Mouse (Mus musculus) CH12.LX (cell line): ENCODE data around the gene Grap. TPM values are rescaled to one million over a fixed set of nuclear protein-coding genes. Genes with fewer than 3 reads are reported as not detected.

ENCODE experiments used
- DNase-seq: peaks from one replicate; pipeline ENCODE4 v3.0.0-alpha.2; 2013; ENCODE audit errors: extremely low read depth
- H3K27ac ChIP-seq: 2 replicates; pipeline ENCODE4 v1.5.1; 2012; ENCODE audit warnings: low read depth, mild to moderate bottlenecking, control low read depth, moderate library complexity; ENCODE audit not compliant: insufficient read depth
- H3K27me3 ChIP-seq: replicated peaks from 2 replicates; pipeline ENCODE3; 2012; ENCODE audit warnings: inconsistent platforms
- H3K36me3 ChIP-seq, 2 experiments: replicated peaks in 1 of 2; 2 replicates each; pipeline versions ENCODE3 to v1.6.1; 2012; ENCODE audit warnings: inconsistent platforms in 1 of 2, low read length in 1 of 2, mild to moderate bottlenecking in 1 of 2, mixed read lengths in 1 of 2, moderate library complexity in 1 of 2; ENCODE audit not compliant: control insufficient read depth in 1 of 2, insufficient read depth in 1 of 2
- H3K4me1 ChIP-seq, 2 experiments: 2 replicates each; pipeline ENCODE4 v1.6.1; 2012; ENCODE audit warnings: inconsistent platforms in 1 of 2, moderate library complexity in 1 of 2; ENCODE audit not compliant: insufficient read depth in 2 of 2, control insufficient read depth in 1 of 2
- H3K4me2 ChIP-seq: 2 replicates; pipeline ENCODE4 v1.6.1; 2012; ENCODE audit warnings: low read depth, mild to moderate bottlenecking, control low read depth; ENCODE audit not compliant: poor library complexity, insufficient read depth, severe bottlenecking
- H3K4me3 ChIP-seq, 3 experiments: fragments of 150-350 bp in 1 of 3; sonication (generic) in 1 of 3; replicated peaks in 1 of 3; 2 replicates each; pipeline versions ENCODE3 to v1.5.1; 2011 to 2012; ENCODE audit warnings: low read depth in 2 of 3, low read length in 2 of 3, mild to moderate bottlenecking in 2 of 3, moderate library complexity in 2 of 3, control low read depth in 1 of 3, improper control_type of control experiment in 1 of 3, inconsistent platforms in 1 of 3, mixed read lengths in 1 of 3; ENCODE audit not compliant: poor library complexity in 1 of 3
- H3K79me2 ChIP-seq: replicated peaks from 2 replicates; pipeline ENCODE4 v1.6.1; 2012; ENCODE audit warnings: mild to moderate bottlenecking, moderate library complexity; ENCODE audit not compliant: control insufficient read depth, poor library complexity, insufficient read depth, severe bottlenecking; ENCODE audit errors: extremely low read depth
- H3K9ac ChIP-seq: 2 replicates; pipeline ENCODE4 v1.6.1; 2012; ENCODE audit warnings: low read depth, mild to moderate bottlenecking, control low read depth, moderate library complexity; ENCODE audit not compliant: insufficient read depth
- H3K9me3 ChIP-seq: replicated peaks from 2 replicates; pipeline ENCODE3; 2012; ENCODE audit warnings: low read length, inconsistent platforms, mixed read lengths
- BHLHE40 ChIP-seq: IDR thresholded peaks from 2 replicates; pipeline ENCODE4 v1.6.1; 2011; ENCODE audit warnings: mild to moderate bottlenecking, low read depth, low read length, improper control_type of control experiment
- CHD1 ChIP-seq: IDR thresholded peaks from 2 replicates; pipeline ENCODE4 v1.6.1; 2012; ENCODE audit warnings: low read depth, low read length, improper control_type of control experiment, inconsistent platforms
- CHD2 ChIP-seq: IDR thresholded peaks from 2 replicates; pipeline ENCODE4 v1.6.1; 2011; ENCODE audit warnings: low read length, improper control_type of control experiment
- CTCF ChIP-seq, 2 experiments: IDR thresholded peaks in 1 of 2; conservative IDR thresholded peaks in 1 of 2; 2 replicates each; pipeline ENCODE4 v1.5.1; 2011 to 2012; ENCODE audit warnings: low read depth in 2 of 2, low read length in 2 of 2, improper control_type of control experiment in 1 of 2, inconsistent platforms in 1 of 2, mild to moderate bottlenecking in 1 of 2, moderate library complexity in 1 of 2
- E2F4 ChIP-seq: IDR thresholded peaks from 2 replicates; pipeline ENCODE4 v1.6.1; 2011; ENCODE audit warnings: low read depth, low read length, improper control_type of control experiment; ENCODE audit not compliant: insufficient replicate concordance
- ELF1 ChIP-seq: IDR thresholded peaks from 2 replicates; pipeline ENCODE4 v1.6.1; 2014; ENCODE audit warnings: low read depth, mild to moderate bottlenecking, inconsistent platforms, low read length, improper control_type of control experiment
- EP300 ChIP-seq: IDR thresholded peaks from 2 replicates; pipeline ENCODE4 v1.6.1; 2011; ENCODE audit warnings: low read length, improper control_type of control experiment
- ETS1 ChIP-seq: conservative IDR thresholded peaks from 2 replicates; pipeline ENCODE4 v1.6.1; 2012; ENCODE audit warnings: low read depth, mild to moderate bottlenecking, inconsistent platforms, low read length, improper control_type of control experiment, moderate library complexity
- GABPA ChIP-seq: IDR thresholded peaks from 2 replicates; pipeline ENCODE4 v1.6.1; 2012; ENCODE audit warnings: low read depth, low read length, improper control_type of control experiment, inconsistent platforms; ENCODE audit not compliant: insufficient replicate concordance
- HCFC1 ChIP-seq: IDR thresholded peaks from 2 replicates; pipeline ENCODE4 v1.6.1; 2012; ENCODE audit warnings: low read depth, mild to moderate bottlenecking, inconsistent platforms, low read length, improper control_type of control experiment
- IRF4 ChIP-seq: IDR thresholded peaks from 2 replicates; pipeline ENCODE4 v1.6.1; 2014; ENCODE audit warnings: low read depth, mild to moderate bottlenecking, inconsistent platforms, low read length, improper control_type of control experiment
- JUN ChIP-seq: IDR thresholded peaks from 2 replicates; pipeline ENCODE4 v1.6.1; 2011; ENCODE audit warnings: low read depth, mild to moderate bottlenecking, low read length, improper control_type of control experiment, moderate library complexity; ENCODE audit not compliant: insufficient read depth
- JUND ChIP-seq: conservative IDR thresholded peaks from 2 replicates; pipeline ENCODE4 v1.6.1; 2011; ENCODE audit warnings: low read depth, low read length, improper control_type of control experiment
- KAT2A ChIP-seq: IDR thresholded peaks from 2 replicates; pipeline ENCODE4 v1.6.1; 2012; ENCODE audit warnings: low read length, improper control_type of control experiment, inconsistent platforms; ENCODE audit not compliant: insufficient replicate concordance
- MAFK ChIP-seq: IDR thresholded peaks from 2 replicates; pipeline ENCODE4 v1.6.1; 2011; ENCODE audit warnings: low read length, improper control_type of control experiment; ENCODE audit not compliant: insufficient replicate concordance
- MAX ChIP-seq: IDR thresholded peaks from 2 replicates; pipeline ENCODE4 v1.6.1; 2011; ENCODE audit warnings: low read length, improper control_type of control experiment
- MAZ ChIP-seq: IDR thresholded peaks from 2 replicates; pipeline ENCODE4 v1.6.1; 2012; ENCODE audit warnings: low read depth, mild to moderate bottlenecking, inconsistent platforms, low read length, improper control_type of control experiment, moderate library complexity
- MEF2A ChIP-seq: IDR thresholded peaks from 2 replicates; pipeline ENCODE4 v1.6.1; 2014; ENCODE audit warnings: low read depth, mild to moderate bottlenecking, inconsistent platforms, low read length, improper control_type of control experiment, borderline replicate concordance
- MXI1 ChIP-seq: IDR thresholded peaks from 2 replicates; pipeline ENCODE4 v1.6.1; 2011; ENCODE audit warnings: mild to moderate bottlenecking, low read depth, low read length, improper control_type of control experiment
- MYC ChIP-seq: IDR thresholded peaks from 2 replicates; pipeline ENCODE4 v1.6.1; 2011; ENCODE audit warnings: low read depth, mild to moderate bottlenecking, improper control_type of control experiment, low read length
- NELFE ChIP-seq: IDR thresholded peaks from 2 replicates; pipeline ENCODE4 v1.6.1; 2011; ENCODE audit warnings: low read depth, low read length, improper control_type of control experiment
- NRF1 ChIP-seq: IDR thresholded peaks from 2 replicates; pipeline ENCODE4 v1.6.1; 2014; ENCODE audit warnings: low read depth, mild to moderate bottlenecking, inconsistent platforms, low read length, improper control_type of control experiment, moderate library complexity
- PAX5 ChIP-seq: IDR thresholded peaks from 2 replicates; pipeline ENCODE4 v1.6.1; 2012; ENCODE audit warnings: low read length, inconsistent platforms, mixed read lengths
- POLR2A ChIP-seq: IDR thresholded peaks from 2 replicates; pipeline ENCODE4 v1.6.1; 2011; ENCODE audit warnings: low read depth, mild to moderate bottlenecking, improper control_type of control experiment, low read length
- POLR2AphosphoS2 ChIP-seq: IDR thresholded peaks from 2 replicates; pipeline ENCODE4 v1.6.1; 2011; ENCODE audit warnings: low read depth, low read length, improper control_type of control experiment
- RAD21 ChIP-seq: IDR thresholded peaks from 2 replicates; pipeline ENCODE4 v1.6.1; 2011; ENCODE audit warnings: low read depth, mild to moderate bottlenecking, low read length, improper control_type of control experiment, moderate library complexity
- RCOR1 ChIP-seq: conservative IDR thresholded peaks from 2 replicates; pipeline ENCODE4 v1.6.1; 2012; ENCODE audit warnings: low read depth, mild to moderate bottlenecking, inconsistent platforms, low read length, improper control_type of control experiment
- SIN3A ChIP-seq: IDR thresholded peaks from 2 replicates; pipeline ENCODE4 v1.6.1; 2012; ENCODE audit warnings: low read length, improper control_type of control experiment, inconsistent platforms
- SMC3 ChIP-seq: IDR thresholded peaks from 2 replicates; pipeline ENCODE4 v1.6.1; 2011; ENCODE audit warnings: low read depth, low read length, improper control_type of control experiment
- TBP ChIP-seq: conservative IDR thresholded peaks from 2 replicates; pipeline ENCODE4 v1.6.1; 2011; ENCODE audit warnings: low read depth, low read length, improper control_type of control experiment
- TCF12 ChIP-seq: IDR thresholded peaks from 2 replicates; pipeline ENCODE4 v1.6.1; 2014; ENCODE audit warnings: low read depth, mild to moderate bottlenecking, inconsistent platforms, low read length, improper control_type of control experiment
- UBTF ChIP-seq: IDR thresholded peaks from 2 replicates; pipeline ENCODE4 v1.6.1; 2012; ENCODE audit warnings: low read depth, mild to moderate bottlenecking, inconsistent platforms, low read length, improper control_type of control experiment, moderate library complexity
- USF1 ChIP-seq: IDR thresholded peaks from 2 replicates; pipeline ENCODE4 v1.6.1; 2014; ENCODE audit warnings: low read depth, mild to moderate bottlenecking, inconsistent platforms, low read length, improper control_type of control experiment
- USF2 ChIP-seq: conservative IDR thresholded peaks from 2 replicates; pipeline ENCODE4 v1.6.1; 2011; ENCODE audit warnings: low read depth, low read length, improper control_type of control experiment
- ZC3H11A ChIP-seq: IDR thresholded peaks from 2 replicates; pipeline ENCODE4 v1.6.1; 2012; ENCODE audit warnings: low read depth, mild to moderate bottlenecking, inconsistent platforms, low read length, improper control_type of control experiment
- ZKSCAN1 ChIP-seq: IDR thresholded peaks from 2 replicates; pipeline ENCODE4 v1.6.1; 2012; ENCODE audit warnings: low read depth, inconsistent platforms, low read length, improper control_type of control experiment, borderline replicate concordance
- ZMIZ1 ChIP-seq: IDR thresholded peaks from 2 replicates; pipeline ENCODE4 v1.6.1; 2012; ENCODE audit warnings: low read depth, mild to moderate bottlenecking, inconsistent platforms, low read length, improper control_type of control experiment
- ZNF384 ChIP-seq: IDR thresholded peaks from 2 replicates; pipeline ENCODE4 v1.6.1; 2012; ENCODE audit warnings: low read depth, low read length, improper control_type of control experiment, inconsistent platforms
- dilution Hi-C: fragments of 300-500 bp; cut with MboI; formaldehyde crosslinking; loops from 2 replicates; pipeline ENCODE4 v1.14.3; 2020; ENCODE audit warnings: low sequenced_read_pairs; ENCODE audit not compliant: extremely low pct_unique_long_range_greater_than_20kb, extremely low pct_ligation_motif_present
- in situ Hi-C: fragments of 300-500 bp; cut with MboI; formaldehyde crosslinking; loops from 3 replicates; pipeline ENCODE4 v1.14.3; 2019; ENCODE audit warnings: low sequenced_read_pairs, low pct_ligation_motif_present, low pct_unique_long_range_greater_than_20kb, mixed read lengths
- polyA plus RNA-seq: library from polyadenylated mRNA; unstranded; fragments of >175 nt; gene quantifications from 2 replicates; pipeline ENCODE4 v1.2.1, GENCODE M21; 2012; ENCODE audit warnings: low read depth; ENCODE audit not compliant: insufficient read length
- total RNA-seq, 2 experiments: library from RNA; depleted of rRNA; stranded (reverse); fragments of 300-350 nt in 1 of 2; fragments of >200 nt in 1 of 2; gene quantifications; 2 replicates each; pipeline ENCODE4 v1.2.3; 2012 to 2014

Gene Grap
- total and polyA plus RNA-seq, 3 experiments: 274 to 412 (median 280) TPM

DNA sequence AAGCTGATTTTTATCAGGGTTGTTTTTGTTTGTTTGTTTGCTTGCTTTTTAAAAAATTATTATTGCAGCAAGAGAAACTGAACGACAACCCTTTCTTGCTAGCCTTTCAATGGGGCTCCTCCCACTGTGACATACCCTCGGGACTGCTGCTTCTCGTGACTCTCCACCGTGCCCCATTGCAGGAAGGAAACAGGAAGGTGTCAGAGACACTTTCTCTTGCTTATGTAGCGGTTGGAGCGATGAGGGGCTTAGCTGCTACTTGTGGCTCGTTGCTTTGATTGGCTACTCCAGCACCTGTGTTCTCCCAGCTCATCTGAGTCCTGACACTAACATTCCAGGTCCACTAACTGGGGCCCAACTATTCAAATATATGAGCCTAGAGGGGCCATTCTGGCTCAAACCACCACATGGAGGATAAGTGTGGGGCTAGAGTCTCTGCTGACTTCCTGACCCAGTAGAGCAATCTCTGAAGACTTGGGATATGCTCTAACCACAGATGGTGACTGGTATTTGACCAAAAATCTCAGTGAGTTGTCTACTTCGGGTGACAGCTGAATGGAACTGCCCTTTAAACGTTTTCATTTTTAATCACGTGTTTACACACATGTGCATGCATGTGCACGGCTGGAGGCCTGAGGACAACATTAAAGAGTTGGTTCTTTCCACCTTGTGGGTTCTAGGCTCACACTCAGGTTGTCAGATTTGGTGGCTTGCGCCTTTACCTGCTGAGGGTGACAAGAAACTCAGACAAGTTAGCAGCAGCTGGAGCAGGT is 14.1 kb upstream of the Grap start:
- Histone ChIP-seq H3K4me1 (peaks cover 37 to 71% of the 10 kb centered on the region in 2 experiments), H3K9ac (peak overlapping the region; percentile 3; the same call in 1 of the 2 replicates), H3K36me3 (no peaks in the 10 kb centered on the region), H3K27me3 (no peaks in the 10 kb centered on the region), H3K79me2 (no peaks in the 10 kb centered on the region), H3K27ac (peak overlapping the region; percentile 92), H3K4me2 (peak overlapping the region; percentile 17; the same call in 1 of the 2 replicates), H3K9me3 (peaks cover 3% of the 10 kb centered on the region), H3K4me3 (no peak overlapping the region)
- DNase-seq: peak; percentile 88
- in situ Hi-C loops (no loop called here), dilution Hi-C loops (no loop called here)
- TF ChIP-seq PAX5 (no peak), GABPA (no peak), SMC3 (no peak), EP300 (peak; percentile 31; the same call in 1 of the 2 replicates), CHD1 (peak; percentile 84; the same call in 1 of the 2 replicates), MAX (peak; percentile 89), TBP (no peak; the same call in 1 of the 2 replicates), CTCF (conservative IDR thresholded peaks at IDR 0.05 in 1 of 2, IDR thresholded peaks at IDR 0.05 in 1 of 2; ENCODE audit: low read depth in 2 of 2, low read length in 2 of 2) (no peak), ETS1 (peak; percentile 66), BHLHE40 (peak; percentile 95), ZC3H11A (no peak), TCF12 (peak; percentile 71; the same call in 1 of the 2 replicates), JUN (no peak; the same call in 1 of the 2 replicates), ELF1 (peak; percentile 70), MAZ (peak; percentile 15; the same call in 1 of the 2 replicates), UBTF (no peak; the same call in 1 of the 2 replicates), NRF1 (no peak), POLR2A (peak; percentile 59), MXI1 (peak; percentile 79), NELFE (peak; percentile 52), IRF4 (peak; percentile 61), HCFC1 (peak; percentile 43), RCOR1 (peak; percentile 45; the same call in 1 of the 2 replicates), SIN3A (peak; percentile 79), USF1 (peak; percentile 31; the same call in 1 of the 2 replicates), POLR2AphosphoS2 (peak; percentile 61; the same call in 1 of the 2 replicates), MAFK (no peak; the same call in 1 of the 2 replicates), E2F4 (no peak), RAD21 (no peak), MEF2A (no peak), KAT2A (0 out of 2 replicates have a peak, but pooled peaks have one; percentile 30), ZMIZ1 (0 out of 2 replicates have a peak, but pooled peaks have one; percentile 58), ZNF384 (no peak), JUND (0 out of 2 replicates have a peak, but pooled peaks have one; percentile 16), USF2 (peak; percentile 71), MYC (peak; percentile 57), ZKSCAN1 (no peak), CHD2 (no peak)
